ENCODE assay signal across 26 mouse cellular contexts in the genomic region with DNA sequence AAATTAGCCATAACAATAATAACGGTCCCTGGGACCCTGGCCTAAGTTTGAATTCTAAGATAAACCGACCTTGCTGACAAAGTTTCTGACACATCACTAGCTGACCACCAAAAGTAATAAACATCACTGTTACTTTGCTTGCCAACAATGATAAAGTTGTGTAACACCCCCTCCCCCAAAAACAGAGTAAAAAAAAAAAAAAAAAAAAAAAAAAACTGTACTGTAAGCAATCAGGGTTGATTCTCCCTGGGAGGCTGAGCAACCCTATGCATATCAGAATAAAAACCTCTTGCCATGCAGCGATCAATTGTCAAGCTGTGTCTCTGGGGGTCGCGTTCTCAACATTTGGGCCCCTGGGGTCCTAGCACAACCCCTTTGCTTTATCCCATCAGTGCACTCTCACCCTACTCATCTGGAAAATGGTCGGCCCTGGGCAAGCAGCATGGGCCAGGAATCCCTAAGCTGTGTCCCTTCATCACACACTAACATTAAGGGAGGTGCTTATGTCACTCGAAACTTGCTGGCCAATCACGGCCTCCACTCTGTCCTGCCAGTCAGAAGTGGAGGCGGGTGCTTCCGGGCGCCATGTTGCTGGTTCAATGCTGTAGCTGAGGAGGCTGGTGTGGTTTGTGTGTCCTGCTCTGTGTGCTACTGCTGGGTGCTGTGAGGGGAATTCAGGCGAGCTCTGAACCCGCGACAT.
A peak's percentile ranks its signal among the peaks of the same experiment; 100 is the strongest.
DNase-seq lines count a peak whose midpoint lies in the region; ATAC-seq lines count a peak whose summit lies in the region.
"Had no signal": no experiment of that assay in that cellular context is flagged by ENCODE, and none has a peak within 500 bp of the region (broad histone marks: within the 10 kb centered on the region; RNA-seq: fewer than 3 reads in every experiment).

No protein-coding gene starts in this region.

- ATAC-seq in heart, embryonic 13.5 days (ENCODE audit: extremely low read depth, insufficient number of reproducible peaks, low FRiP score, low TSS enrichment) = peak; percentile 47; the same call in 1 of the 2 replicates
- no peak for ATAC-seq in heart, embryonic 11.5 days (replicated peaks; ENCODE audit: insufficient number of reproducible peaks, low FRiP score, low TSS enrichment)
- ATAC-seq in lung, embryonic 15.5 days (ENCODE audit: borderline replicate concordance, extremely low read depth, low FRiP score, low TSS enrichment) = 0 out of 2 replicates have a peak, but pooled peaks have one; percentile 46
- ATAC-seq: activated CD4-positive, CD25-positive, alpha-beta regulatory T cell, adult 4 months; forebrain, embryonic 13.5 days; intestine, embryonic 15.5 days; midbrain, embryonic 13.5 days had no signal

- H3K36me3 ChIP-seq in heart, embryonic 13.5 days = no peaks in the 10 kb centered on the region
- H3K36me3 ChIP-seq in heart, embryonic 11.5 days (ENCODE audit: control insufficient read depth, insufficient read depth, low read length) = no peaks in the 10 kb centered on the region
- no peaks in the 10 kb centered on the region for H3K36me3 ChIP-seq in lung, embryonic 15.5 days
- H3K36me3 ChIP-seq: embryonic facial prominence, embryonic 13.5 days; hindbrain, embryonic 12.5 days; intestine, embryonic 15.5 days; limb, embryonic 13.5 days; liver, embryonic 13.5 days; midbrain, embryonic 13.5 days had no signal

- no peaks in the 10 kb centered on the region for H3K27me3 ChIP-seq in heart, embryonic 13.5 days (replicated peaks)
- H3K27me3 ChIP-seq in heart, embryonic 11.5 days (ENCODE audit: control insufficient read depth, insufficient read depth, low read length) = no peaks in the 10 kb centered on the region
- no peaks in the 10 kb centered on the region for H3K27me3 ChIP-seq in lung, embryonic 15.5 days
- H3K27me3 ChIP-seq: embryonic facial prominence, embryonic 13.5 days; forebrain, embryonic 13.5 days; hindbrain, embryonic 12.5 days; intestine, embryonic 15.5 days; limb, embryonic 13.5 days; liver, embryonic 13.5 days; megakaryocyte, embryonic 14.5 days; midbrain, embryonic 13.5 days had no signal

- H3K27ac ChIP-seq in heart, embryonic 13.5 days (replicated peaks) = no peak overlapping the region
- no peak overlapping the region for H3K27ac ChIP-seq in heart, embryonic 11.5 days (ENCODE audit: low read depth, low read length)
- H3K27ac ChIP-seq in lung, embryonic 15.5 days = no peak overlapping the region
- H3K27ac ChIP-seq: embryonic facial prominence, embryonic 13.5 days; forebrain, embryonic 13.5 days; hindbrain, embryonic 12.5 days; intestine, embryonic 15.5 days; layer of hippocampus, adult 2 months; limb, embryonic 13.5 days; liver, embryonic 13.5 days; midbrain, embryonic 13.5 days had no signal

- no peak overlapping the region for H3K4me3 ChIP-seq in heart, embryonic 13.5 days
- no peak overlapping the region for H3K4me3 ChIP-seq in heart, embryonic 11.5 days (ENCODE audit: low read depth, low read length)
- H3K4me3 ChIP-seq in lung, embryonic 15.5 days = no peak overlapping the region
- H3K4me3 ChIP-seq: embryonic facial prominence, embryonic 13.5 days; erythroblast, embryonic 14.5 days; forebrain, embryonic 13.5 days; hindbrain, embryonic 12.5 days; intestine, embryonic 15.5 days; layer of hippocampus, adult 2 months; limb, embryonic 13.5 days; liver, embryonic 13.5 days; megakaryocyte, embryonic 14.5 days; midbrain, embryonic 13.5 days had no signal

- DNase-seq in lung, postnatal 14 days = no peak
- DNase-seq in MN1 (ENCODE audit: low spot score) = peak; percentile 74
- peak; percentile 13 for DNase-seq in yolk sac, embryonic 10.5 days (ENCODE audit: low spot score)
- DNase-seq in left cerebral cortex, postnatal 14 days (ENCODE audit: low spot score in 2 of 2) = no peak
- DNase-seq in kidney, postnatal 36 days = no peak
- DNase-seq: adrenal gland, postnatal 10 days; cerebellum, adult 18-20 months; cerebellum, postnatal 25 days; kidney, adult 9 months; kidney, postnatal 14 days; liver, embryonic 13.5 days; lung, adult 2 months; lung, postnatal 36 days had no signal

- no peaks in the 10 kb centered on the region for H3K4me1 ChIP-seq in heart, embryonic 13.5 days
- no peaks in the 10 kb centered on the region for H3K4me1 ChIP-seq in heart, embryonic 11.5 days (ENCODE audit: control insufficient read depth, insufficient read depth, low read length)
- no peaks in the 10 kb centered on the region for H3K4me1 ChIP-seq in lung, embryonic 15.5 days
- H3K4me1 ChIP-seq: embryonic facial prominence, embryonic 13.5 days; forebrain, embryonic 13.5 days; hindbrain, embryonic 12.5 days; intestine, embryonic 15.5 days; limb, embryonic 13.5 days; liver, embryonic 13.5 days; megakaryocyte, embryonic 14.5 days; midbrain, embryonic 13.5 days had no signal

- peaks cover 74% of the 10 kb centered on the region for H3K9me3 ChIP-seq in heart, embryonic 13.5 days
- peaks cover 30% of the 10 kb centered on the region for H3K9me3 ChIP-seq in heart, embryonic 11.5 days (replicated peaks; ENCODE audit: control insufficient read depth, low read length)
- peaks cover 8% of the 10 kb centered on the region; the same call in 1 of the 2 replicates for H3K9me3 ChIP-seq in lung, embryonic 15.5 days

- intact Hi-C loops in left cerebral cortex, postnatal 14 days (cut with DNase I) = no loop called here

- H3K4me2 ChIP-seq in heart, embryonic 13.5 days = no peak overlapping the region
- no peak overlapping the region for H3K4me2 ChIP-seq in heart, embryonic 11.5 days
- H3K4me2 ChIP-seq in lung, embryonic 15.5 days = no peak overlapping the region
- H3K4me2 ChIP-seq: embryonic facial prominence, embryonic 13.5 days; forebrain, embryonic 13.5 days; hindbrain, embryonic 12.5 days; intestine, embryonic 15.5 days; limb, embryonic 13.5 days; liver, embryonic 13.5 days; midbrain, embryonic 13.5 days had no signal

- 75% methylated on average over 14 of the region's 14 CpGs for WGBS in heart, embryonic 13.5 days
- 75% methylated on average over 14 of the region's 14 CpGs for WGBS in heart, embryonic 11.5 days (ENCODE audit: insufficient replicate concordance)
- 84% methylated on average over 14 of the region's 14 CpGs for WGBS in lung, embryonic 15.5 days

- H3K9ac ChIP-seq in heart, embryonic 13.5 days = no peak overlapping the region
- no peak overlapping the region for H3K9ac ChIP-seq in heart, embryonic 11.5 days (ENCODE audit: low read depth, low read length)
- no peak overlapping the region for H3K9ac ChIP-seq in lung, embryonic 15.5 days
- H3K9ac ChIP-seq: embryonic facial prominence, embryonic 13.5 days; forebrain, embryonic 13.5 days; hindbrain, embryonic 12.5 days; intestine, embryonic 15.5 days; limb, embryonic 13.5 days; liver, embryonic 13.5 days; midbrain, embryonic 13.5 days had no signal

Comparison
In these comparisons a context has a peak if more than half of its experiments do, and no peak if none do; other contexts are left out.
1. DNase-seq: peak in MN1 (single experiment) and yolk sac, embryonic 10.5 days (single experiment); none in lung, postnatal 14 days (single experiment), left cerebral cortex, postnatal 14 days (0 of 2) and kidney, postnatal 36 days (0 of 2).